ENCODE assay signal across 8 mouse cellular contexts in genomic region chr2:52894983-52895621, GRCm38 (mm10). TPM values are rescaled to one million over a fixed set of nuclear protein-coding genes. Genes with fewer than 3 reads are reported as not detected.
DNase-seq lines count a peak whose midpoint lies in the region; ATAC-seq and TF ChIP-seq lines count a peak whose summit lies in the region.

No protein-coding gene starts in this region.

- H3K27ac ChIP-seq in left cerebral cortex, adult 2 months, result no peak overlapping the region
- H3K27ac ChIP-seq in heart, embryonic 14.5 days (replicated peaks in 1 of 2; ENCODE audit: control insufficient read depth in 1 of 2, insufficient read depth in 1 of 2, low read depth in 2 of 2, low read length in 2 of 2), result no peak overlapping the region
- H3K27ac ChIP-seq in liver, embryonic 11.5 days (ENCODE audit: low read depth, low read length), result no peak overlapping the region

- H3K4me1 ChIP-seq in heart, embryonic 14.5 days (ENCODE audit: control insufficient read depth in 2 of 2, insufficient read depth in 2 of 2, low read length in 2 of 2), result peaks cover 6 to 8% of the 10 kb centered on the region in 2 experiments
- H3K4me1 ChIP-seq in liver, embryonic 11.5 days (replicated peaks; ENCODE audit: control insufficient read depth, insufficient read depth, low read length), result no peaks in the 10 kb centered on the region

- no peak overlapping the region for H3K4me2 ChIP-seq in heart, embryonic 14.5 days (ENCODE audit: low read length)
- no peak overlapping the region for H3K4me2 ChIP-seq in liver, embryonic 11.5 days

- H3K27me3 ChIP-seq in heart, embryonic 14.5 days (ENCODE audit: control insufficient read depth, insufficient read depth, low read length), result no peaks in the 10 kb centered on the region; the same call in 1 of the 2 replicates
- no peaks in the 10 kb centered on the region for H3K27me3 ChIP-seq in liver, embryonic 11.5 days (replicated peaks; ENCODE audit: control insufficient read depth, insufficient read depth, low read length)

- intact Hi-C loops in left cerebral cortex, postnatal 4 days (cut with DNase I), result no loop called here
- intact Hi-C loops in left cerebral cortex, adult 2 months (cut with DNase I), result no loop called here

- no peak for TF ChIP-seq CTCF in left cerebral cortex, adult 2 months (IDR thresholded peaks at IDR 0.05)

- peak; percentile 13 for DNase-seq in left cerebral cortex, postnatal 4 days
- DNase-seq in left cerebral cortex, adult 2 months (ENCODE audit: extremely low spot score in 1 of 2, low spot score in 2 of 2), result no peak
- DNase-seq in adrenal gland, adult 18-20 months (ENCODE audit: low spot score in 2 of 2), result peak; percentile 24 to 32
- no peak for DNase-seq in liver, embryonic 11.5 days (ENCODE audit: low spot score)
- no peak for DNase-seq in frontal cortex, postnatal 36 days (ENCODE audit: low spot score in 2 of 2)

- WGBS in heart, embryonic 14.5 days, result 21% methylated on average over 6 of the region's 6 CpGs
- 61% methylated on average over 6 of the region's 6 CpGs for WGBS in liver, embryonic 11.5 days

- H3K36me3 ChIP-seq in heart, embryonic 14.5 days (ENCODE audit: control insufficient read depth, insufficient read depth, low read length), result no peaks in the 10 kb centered on the region
- H3K36me3 ChIP-seq in liver, embryonic 11.5 days (ENCODE audit: control insufficient read depth, insufficient read depth, low read length), result no peaks in the 10 kb centered on the region

- no peak overlapping the region for H3K9ac ChIP-seq in heart, embryonic 14.5 days (ENCODE audit: low read length)
- no peak overlapping the region for H3K9ac ChIP-seq in liver, embryonic 11.5 days (ENCODE audit: low read depth, low read length)

- no peak overlapping the region for H3K4me3 ChIP-seq in left cerebral cortex, adult 2 months
- no peak overlapping the region for H3K4me3 ChIP-seq in heart, embryonic 14.5 days (ENCODE audit: control insufficient read depth in 1 of 2, insufficient read depth in 1 of 2, low read depth in 1 of 2, low read length in 2 of 2)
- no peak overlapping the region for H3K4me3 ChIP-seq in liver, embryonic 11.5 days (ENCODE audit: low read depth, low read length)

- H3K9me3 ChIP-seq in heart, embryonic 14.5 days (ENCODE audit: control insufficient read depth, low read length), result no peaks in the 10 kb centered on the region
- H3K9me3 ChIP-seq in liver, embryonic 11.5 days (ENCODE audit: control insufficient read depth, low read length), result no peaks in the 10 kb centered on the region

- ATAC-seq in heart, embryonic 14.5 days (ENCODE audit: insufficient number of reproducible peaks, insufficient read depth, low FRiP score, low read depth), result peak; percentile 54; the same call in 1 of the 2 replicates
- peak; percentile 41 for ATAC-seq in liver, embryonic 11.5 days (replicated peaks; ENCODE audit: low FRiP score)
- no peak for ATAC-seq in cerebellum, adult (ENCODE audit: insufficient number of reproducible peaks, low FRiP score, low TSS enrichment)
- no peak for ATAC-seq in megakaryocyte-erythroid progenitor cell, adult 5-6 weeks (replicated peaks; ENCODE audit: low FRiP score, low TSS enrichment, poor library complexity, severe bottlenecking)

RNA-seq across cellular contexts. Expression of gene Fmnl2, which starts 37.4 kb away (rescaled TPM):
- 10 to 100 TPM; 62.6 to 70.6 TPM for total RNA-seq in left cerebral cortex, postnatal 4 days (2021)
- total RNA-seq in left cerebral cortex, adult 2 months (2021), result 10 to 100 TPM; 41.8 to 42.0 TPM
- 10 to 100 TPM; 19.8 to 31.1 TPM for total RNA-seq in adrenal gland, adult 18-20 months (2021)
- 1.1 and 1.7 TPM in 2 replicates for polyA plus RNA-seq in heart, embryonic 14.5 days (2014; fragmentation: Nextera tagmentation; extraction: Ambion mirVana)
- polyA plus RNA-seq in liver, embryonic 11.5 days (2014; fragmentation: Nextera tagmentation; extraction: Ambion mirVana), result 1.4 and 1.5 TPM in 2 replicates
- total RNA-seq in megakaryocyte-erythroid progenitor cell, adult 5-6 weeks (2014; fragmentation: Nextera tagmentation), result 0.35 TPM in 1 of 2 replicates, not detected in the other
- total RNA-seq in megakaryocyte-erythroid progenitor cell, adult 5-6 weeks (2017), result 0.70 and 0.76 TPM in 2 replicates

Comparison
In these comparisons a context has a peak if more than half of its experiments do, and no peak if none do; other contexts are left out.
1. DNase-seq: peak in left cerebral cortex, postnatal 4 days (single experiment) and adrenal gland, adult 18-20 months (2 of 2); none in left cerebral cortex, adult 2 months (0 of 2), liver, embryonic 11.5 days (single experiment) and frontal cortex, postnatal 36 days (0 of 2).
2. ATAC-seq: peak in heart, embryonic 14.5 days (single experiment) and liver, embryonic 11.5 days (single experiment); none in cerebellum, adult (single experiment) and megakaryocyte-erythroid progenitor cell, adult 5-6 weeks (single experiment).
3. RNA of gene Fmnl2, which starts 37.4 kb away (total RNA-seq): 62.6 to 70.6 TPM in left cerebral cortex, postnatal 4 days, 41.8 to 42.0 TPM in left cerebral cortex, adult 2 months and 19.8 to 31.1 TPM in adrenal gland, adult 18-20 months; 0.35 to 0.76 TPM in megakaryocyte-erythroid progenitor cell, adult 5-6 weeks; every median in the first group is over 10 times any median in the second.